Mouse (Mus musculus) kidney, postnatal 25 days (tissue): ENCODE measurements at regions not wholly inside any gene's neighbourhood (a gene's known extent, or its start where the extent isn't known, plus 50 kb on each side); places are given as distances from the start of the nearest gene placed in this dataset.

Experiments used
- DNase-seq, 2 experiments: peaks; one replicate each; pipeline ENCODE4 v3.0.0; 2021; ENCODE audit warnings: mixed read lengths in 2 of 2

- no peak for DNase-seq
These were observed 587.4 kb downstream of the Otol1 start for GRCm38 (mm10) chr3:70594785-70595184.
